Mouse (Mus musculus): ENCODE data around the gene Gria1. TPM values are rescaled to one million over a fixed set of nuclear protein-coding genes. Genes with fewer than 3 reads are reported as not detected.

Gene Gria1
- polyA plus RNA-seq, 1 experiment from 2014 or later, result 2.0 TPM

- H3K4me1 ChIP-seq, result peaks cover 5% of the 10 kb centered on the region; the same call in 1 of the 2 replicates
- no peaks in the 10 kb centered on the region for H3K9me3 ChIP-seq (replicated peaks)
- no peak overlapping the region for H3K9ac ChIP-seq
- H3K27me3 ChIP-seq, result peaks cover 12% of the 10 kb centered on the region
- H3K36me3 ChIP-seq, result no peaks in the 10 kb centered on the region
- 76% methylated on average over 9 of the region's 9 CpGs for WGBS
- H3K27ac ChIP-seq, result no peak overlapping the region
- ATAC-seq (replicated peaks; ENCODE audit: low FRiP score), result no peak
- no peak overlapping the region for H3K4me3 ChIP-seq (replicated peaks)
- no peak overlapping the region for H3K4me2 ChIP-seq
Observed at GRCm38 (mm10) chr11:57013464-57014190, 2.4 kb downstream of the Gria1 start.

GRCm38 (mm10) chr11:57014396-57014795 lies 3.2 kb downstream of the Gria1 start:
- H3K4me2 ChIP-seq, result no peak overlapping the region
- WGBS, result 60% methylated on average over 6 of the region's 6 CpGs
- no peak for ATAC-seq (replicated peaks; ENCODE audit: low FRiP score)

GRCm38 (mm10) chr11:57018536-57018935 lies 7.3 kb downstream of the Gria1 start:
- Histone ChIP-seq H3K4me1 (no peaks in the 10 kb centered on the region), H3K9ac (no peak overlapping the region), H3K4me2 (no peak overlapping the region), H3K4me3 (replicated peaks) (no peak overlapping the region), H3K36me3 (no peaks in the 10 kb centered on the region), H3K27me3 (no peaks in the 10 kb centered on the region), H3K27ac (no peak overlapping the region), H3K9me3 (replicated peaks) (no peaks in the 10 kb centered on the region)
- 69% methylated on average over 4 of the region's 4 CpGs for WGBS
- no peak for ATAC-seq (replicated peaks; ENCODE audit: low FRiP score)

More at GRCm38 (mm10) chr11:57014396-57014795, 3.2 kb downstream of the Gria1 start:
- Histone ChIP-seq H3K4me3 (replicated peaks) (no peak overlapping the region), H3K4me1 (peaks cover 5% of the 10 kb centered on the region; the same call in 1 of the 2 replicates), H3K9me3 (replicated peaks) (no peaks in the 10 kb centered on the region), H3K9ac (no peak overlapping the region), H3K27me3 (peaks cover 12% of the 10 kb centered on the region), H3K27ac (no peak overlapping the region), H3K36me3 (no peaks in the 10 kb centered on the region)

- H3K9me3 ChIP-seq (replicated peaks), result no peaks in the 10 kb centered on the region
- no peaks in the 10 kb centered on the region for H3K27me3 ChIP-seq
- H3K27ac ChIP-seq, result no peak overlapping the region
- no peak overlapping the region for H3K4me3 ChIP-seq (replicated peaks)
- H3K4me1 ChIP-seq, result no peaks in the 10 kb centered on the region
- no peaks in the 10 kb centered on the region for H3K36me3 ChIP-seq
- WGBS, result 62% methylated on average over 4 of the region's 4 CpGs
- H3K4me2 ChIP-seq, result no peak overlapping the region
- no peak overlapping the region for H3K9ac ChIP-seq
- ATAC-seq (replicated peaks; ENCODE audit: low FRiP score), result no peak
Observed at GRCm38 (mm10) chr11:57022400-57022799, 11.2 kb downstream of the Gria1 start.

- Histone ChIP-seq H3K4me3 (replicated peaks) (no peak overlapping the region), H3K27me3 (no peaks in the 10 kb centered on the region), H3K4me2 (no peak overlapping the region), H3K36me3 (no peaks in the 10 kb centered on the region), H3K27ac (no peak overlapping the region), H3K9ac (no peak overlapping the region), H3K9me3 (replicated peaks) (no peaks in the 10 kb centered on the region), H3K4me1 (no peaks in the 10 kb centered on the region)
- no peak for ATAC-seq (replicated peaks; ENCODE audit: low FRiP score)
- WGBS, result 51% methylated on average over 5 of the region's 5 CpGs
Observed at GRCm38 (mm10) chr11:57030448-57030847, 19.3 kb downstream of the Gria1 start.

- Histone ChIP-seq H3K4me3 (replicated peaks) (no peak overlapping the region), H3K9ac (no peak overlapping the region), H3K36me3 (no peaks in the 10 kb centered on the region), H3K4me2 (no peak overlapping the region), H3K9me3 (replicated peaks) (no peaks in the 10 kb centered on the region), H3K27ac (no peak overlapping the region), H3K27me3 (no peaks in the 10 kb centered on the region), H3K4me1 (no peaks in the 10 kb centered on the region)
- WGBS, result 68% methylated on average over 7 of the region's 7 CpGs
- ATAC-seq (replicated peaks; ENCODE audit: low FRiP score), result no peak
Observed at GRCm38 (mm10) chr11:57038807-57039206, 27.6 kb downstream of the Gria1 start.

- no peaks in the 10 kb centered on the region for H3K27me3 ChIP-seq
- H3K9me3 ChIP-seq (replicated peaks), result no peaks in the 10 kb centered on the region
- H3K4me2 ChIP-seq, result no peak overlapping the region
- 87% methylated on average over 8 of the region's 8 CpGs for WGBS
- H3K9ac ChIP-seq, result no peak overlapping the region
- no peak overlapping the region for H3K4me3 ChIP-seq (replicated peaks)
- no peak overlapping the region for H3K27ac ChIP-seq
- H3K36me3 ChIP-seq, result no peaks in the 10 kb centered on the region
- H3K4me1 ChIP-seq, result no peaks in the 10 kb centered on the region
- ATAC-seq (replicated peaks; ENCODE audit: low FRiP score), result no peak
Observed at GRCm38 (mm10) chr11:57039306-57039705, 28.1 kb downstream of the Gria1 start.

- Histone ChIP-seq H3K9me3 (replicated peaks) (no peaks in the 10 kb centered on the region), H3K9ac (no peak overlapping the region), H3K4me1 (no peaks in the 10 kb centered on the region), H3K36me3 (no peaks in the 10 kb centered on the region), H3K27me3 (no peaks in the 10 kb centered on the region), H3K4me2 (no peak overlapping the region), H3K4me3 (replicated peaks) (no peak overlapping the region), H3K27ac (no peak overlapping the region)
- WGBS, result 81% methylated on average over 3 of the region's 3 CpGs
- ATAC-seq (replicated peaks; ENCODE audit: low FRiP score), result no peak
Observed at GRCm38 (mm10) chr11:57042057-57042456, 30.9 kb downstream of the Gria1 start.

- no peak overlapping the region for H3K4me2 ChIP-seq
- H3K36me3 ChIP-seq, result no peaks in the 10 kb centered on the region
- no peaks in the 10 kb centered on the region for H3K27me3 ChIP-seq
- no peaks in the 10 kb centered on the region for H3K4me1 ChIP-seq
- H3K9ac ChIP-seq, result no peak overlapping the region
- WGBS, result 72% methylated on average over 5 of the region's 5 CpGs
- H3K27ac ChIP-seq, result no peak overlapping the region
- no peak for ATAC-seq (replicated peaks; ENCODE audit: low FRiP score)
- H3K4me3 ChIP-seq (replicated peaks), result no peak overlapping the region
- H3K9me3 ChIP-seq (replicated peaks), result no peaks in the 10 kb centered on the region
Observed at GRCm38 (mm10) chr11:57044146-57044545, 33.0 kb downstream of the Gria1 start.

- no peak for ATAC-seq (replicated peaks; ENCODE audit: low FRiP score)
- WGBS, result 71% methylated on average over 6 of the region's 6 CpGs
Observed at GRCm38 (mm10) chr11:57051666-57052562, 40.7 kb downstream of the Gria1 start.

GRCm38 (mm10) chr11:57062441-57062840 lies 51.3 kb downstream of the Gria1 start:
- Histone ChIP-seq H3K4me2 (no peak overlapping the region), H3K9me3 (replicated peaks) (no peaks in the 10 kb centered on the region), H3K27ac (no peak overlapping the region), H3K4me3 (replicated peaks) (no peak overlapping the region), H3K9ac (no peak overlapping the region), H3K36me3 (no peaks in the 10 kb centered on the region), H3K4me1 (no peaks in the 10 kb centered on the region), H3K27me3 (no peaks in the 10 kb centered on the region)
- WGBS, result 85% methylated on average over 3 of the region's 3 CpGs
- ATAC-seq (replicated peaks; ENCODE audit: low FRiP score), result no peak

More at GRCm38 (mm10) chr11:57051666-57052562, 40.7 kb downstream of the Gria1 start:
- Histone ChIP-seq H3K9me3 (replicated peaks) (no peaks in the 10 kb centered on the region), H3K27ac (no peak overlapping the region), H3K9ac (no peak overlapping the region), H3K4me3 (replicated peaks) (no peak overlapping the region), H3K4me1 (no peaks in the 10 kb centered on the region), H3K4me2 (no peak overlapping the region), H3K36me3 (no peaks in the 10 kb centered on the region), H3K27me3 (no peaks in the 10 kb centered on the region)

GRCm38 (mm10) chr11:57070196-57070901 lies 59.2 kb downstream of the Gria1 start:
- 86% methylated on average over 8 of the region's 8 CpGs for WGBS
- H3K4me2 ChIP-seq, result no peak overlapping the region
- H3K9ac ChIP-seq, result no peak overlapping the region
- H3K27ac ChIP-seq, result no peak overlapping the region
- no peaks in the 10 kb centered on the region for H3K9me3 ChIP-seq (replicated peaks)
- no peaks in the 10 kb centered on the region for H3K36me3 ChIP-seq
- H3K4me1 ChIP-seq, result no peaks in the 10 kb centered on the region
- no peaks in the 10 kb centered on the region for H3K27me3 ChIP-seq
- no peak for ATAC-seq (replicated peaks; ENCODE audit: low FRiP score)
- H3K4me3 ChIP-seq (replicated peaks), result no peak overlapping the region
